Mouse (Mus musculus): ENCODE measurements at regions not wholly inside any gene's neighbourhood (a gene's known extent, or its start where the extent isn't known, plus 50 kb on each side); places are given as distances from the start of the nearest gene placed in this dataset.
"Not testable (repeated sequence)": the region's sequence is repeated elsewhere in the genome, so short reads cannot be mapped to it uniquely, and the experiment has no call there.

DNA sequence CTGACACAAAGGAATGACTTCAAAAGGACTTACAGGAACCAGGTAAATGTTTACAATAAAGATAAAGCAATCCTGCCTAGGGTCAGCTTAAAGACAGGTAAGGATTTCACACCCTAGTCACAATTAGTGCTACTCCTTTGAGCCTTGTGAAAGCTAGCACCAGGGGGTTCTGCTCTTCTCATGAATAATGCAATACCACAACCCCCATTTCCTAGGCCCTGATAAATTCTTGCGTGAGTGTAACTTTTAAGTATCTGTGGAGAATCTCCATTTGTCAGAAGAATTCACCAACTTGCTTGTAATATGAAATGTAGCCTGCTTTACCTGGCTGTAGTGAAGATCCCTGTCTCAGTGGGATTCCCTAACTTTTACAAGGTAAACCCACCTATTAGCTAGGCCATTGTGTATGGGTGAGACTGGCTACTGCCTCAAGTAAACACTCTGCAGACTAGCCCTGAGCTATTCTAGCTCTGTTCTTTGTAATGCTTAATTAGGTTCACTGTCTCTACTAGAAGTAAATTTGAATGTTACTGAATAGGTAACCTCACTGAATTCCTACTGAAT lies 576.3 kb upstream of the Akr1e1 start:
- TF ChIP-seq CTCF (IDR thresholded peaks at IDR 0.05; ENCODE audit: extremely low read depth, insufficient read depth, insufficient read length, insufficient replicate concordance); POLR2A (IDR thresholded peaks at IDR 0.05; ENCODE audit: low read depth, low read length): not testable (repeated sequence)
